Mouse (Mus musculus) lung, postnatal 0 days (tissue): ENCODE results near the gene Arhgap27.
A peak's percentile ranks its signal among the peaks of the same experiment; 100 is the strongest.

Experiments used
- CTCF ChIP-seq: IDR thresholded peaks from 2 replicates; pipeline ENCODE4 v1.5.1; 2016; ENCODE audit warnings: antibody characterized with exemption, mild to moderate bottlenecking
- EP300 ChIP-seq: IDR thresholded peaks from 2 replicates; pipeline ENCODE4 v1.6.1; 2016; ENCODE audit warnings: antibody characterized with exemption, mild to moderate bottlenecking, control low read depth

GRCm38 (mm10) chr11:103406551-103406950 lies 43.1 kb upstream of the Arhgap27 start:
- TF ChIP-seq CTCF (no peak), EP300 (0 out of 2 replicates have a peak, but pooled peaks have one; percentile 18)
